Comparison of ENCODE assay signal across 12 mouse cellular contexts in genomic region chr13:15113383-15113782, GRCm38 (mm10).
DNase-seq lines count a peak whose midpoint lies in the region.
"Had no signal": no experiment of that assay in that cellular context is flagged by ENCODE, and none has a peak within 500 bp of the region (broad histone marks: within the 10 kb centered on the region; RNA-seq: fewer than 3 reads in every experiment).

No protein-coding gene starts in this region.

- DNase-seq in cerebellum, adult 8-10 months, result peak; percentile 1
- DNase-seq in cerebellum, adult 11 months, result no peak
- DNase-seq in layer of hippocampus, postnatal 10 days (ENCODE audit: low spot score in 2 of 2), result peak; percentile 6 to 22
- no peak for DNase-seq in layer of hippocampus, adult 9-10 months (ENCODE audit: low spot score)
- peak; percentile 44 to 58 for DNase-seq in right cerebral cortex, postnatal 10 days (ENCODE audit: low spot score in 2 of 2)
- no peak for DNase-seq in right cerebral cortex, postnatal 25 days
- DNase-seq in natural killer cell, adult 2 months (ENCODE audit: low spot score in 2 of 2), result no peak
- no peak for DNase-seq in liver
- DNase-seq: adrenal gland, postnatal 25 days; heart, postnatal 4 days; kidney, adult 9 months; spleen, adult 18-20 months had no signal

Comparison
In these comparisons a context has a peak if more than half of its experiments do, and no peak if none do; other contexts are left out.
1. DNase-seq: peak in cerebellum, adult 8-10 months (single experiment), layer of hippocampus, postnatal 10 days (2 of 2) and right cerebral cortex, postnatal 10 days (2 of 2); none in cerebellum, adult 11 months (single experiment), layer of hippocampus, adult 9-10 months (single experiment), right cerebral cortex, postnatal 25 days (single experiment), natural killer cell, adult 2 months (0 of 2) and liver (single experiment).